Mouse (Mus musculus) erythroblast, embryonic 14.5 days (primary cell): ENCODE results near the gene Fbxw2.

ENCODE experiments used
- GATA1 ChIP-seq: IDR thresholded peaks from 2 replicates; pipeline ENCODE4 v1.6.1; 2012; ENCODE audit warnings: low read length, inconsistent platforms, mixed read lengths
- TAL1 ChIP-seq: IDR thresholded peaks from 3 replicates; pipeline ENCODE4 v1.6.1; 2012; ENCODE audit warnings: low read length, inconsistent platforms, mixed read lengths

DNA sequence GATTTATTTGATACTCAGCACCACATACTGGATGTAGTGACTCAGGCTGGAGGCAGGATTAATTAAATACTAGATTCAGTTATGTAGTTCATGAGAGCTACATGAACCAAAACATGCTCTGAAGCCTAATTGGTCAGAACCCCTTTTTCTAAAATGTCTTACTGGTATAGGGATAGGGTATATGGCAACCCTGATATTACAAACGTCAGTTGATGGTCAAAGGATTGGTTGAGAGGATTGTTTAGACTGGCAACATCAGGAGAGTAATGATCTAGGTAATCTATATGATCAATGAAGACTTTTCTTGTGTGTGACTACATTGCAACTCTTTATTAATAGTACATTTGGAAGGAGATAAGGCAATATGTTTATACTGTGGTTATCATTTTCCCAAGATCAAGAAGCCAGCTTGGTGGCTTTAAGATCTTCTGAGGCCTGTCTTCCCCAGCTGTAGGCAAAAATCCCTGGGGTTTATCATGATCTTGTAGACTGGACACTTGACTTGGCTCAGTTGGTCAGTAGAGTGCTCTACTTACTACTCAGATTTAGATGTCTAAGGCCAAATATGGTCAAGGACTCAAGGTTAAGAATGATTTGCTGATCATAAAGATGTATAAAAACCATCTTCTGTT, 48.8 kb downstream of the Fbxw2 start:
- TF ChIP-seq TAL1 (no peak), GATA1 (no peak)
